Mouse (Mus musculus): ENCODE measurements around the gene Hspb7.

The Hspb7 gene

DNA sequence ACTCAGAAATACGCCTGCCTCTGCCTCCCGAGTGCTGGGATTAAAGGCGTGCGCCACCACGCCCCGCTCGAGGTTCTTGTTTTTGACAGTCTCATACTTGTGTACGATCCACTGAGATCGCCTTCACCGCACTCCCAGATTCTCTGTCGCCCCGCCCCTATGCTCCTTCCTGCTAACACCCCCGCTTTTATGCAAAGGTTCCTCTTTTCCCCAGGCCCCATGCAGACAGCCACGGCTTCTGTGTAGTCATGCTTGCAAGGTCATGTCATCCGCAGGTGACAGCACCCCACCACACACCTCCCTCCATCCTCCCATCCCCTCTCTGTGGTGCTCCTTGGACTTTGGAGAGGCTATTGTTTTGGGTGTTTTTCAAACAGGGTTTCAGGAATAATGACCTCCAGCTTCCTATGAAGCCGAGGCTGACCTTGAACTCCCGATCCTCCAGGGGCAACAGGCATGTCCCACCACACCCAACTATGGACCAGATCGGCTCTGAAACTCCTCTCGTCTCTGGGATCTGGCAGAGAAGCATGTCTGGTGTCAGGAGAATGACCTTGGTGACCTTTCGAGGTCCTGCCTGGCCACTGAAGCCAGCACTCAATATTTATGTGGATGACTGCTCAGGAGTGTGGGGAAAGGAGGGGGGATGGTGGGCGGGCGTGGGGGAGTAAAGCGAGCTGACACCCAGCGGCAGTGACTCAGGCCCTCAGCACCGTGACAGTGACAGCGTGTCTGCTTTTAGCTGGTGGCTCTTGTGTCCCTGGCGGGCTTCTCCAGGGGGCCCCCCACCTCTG is 984 bp upstream of the Hspb7 start:
- DNase-seq (ENCODE audit: inconsistent age in 2 of 2, low spot score in 1 of 2), result peak in 1 of 2 experiments; percentile 70

DNA sequence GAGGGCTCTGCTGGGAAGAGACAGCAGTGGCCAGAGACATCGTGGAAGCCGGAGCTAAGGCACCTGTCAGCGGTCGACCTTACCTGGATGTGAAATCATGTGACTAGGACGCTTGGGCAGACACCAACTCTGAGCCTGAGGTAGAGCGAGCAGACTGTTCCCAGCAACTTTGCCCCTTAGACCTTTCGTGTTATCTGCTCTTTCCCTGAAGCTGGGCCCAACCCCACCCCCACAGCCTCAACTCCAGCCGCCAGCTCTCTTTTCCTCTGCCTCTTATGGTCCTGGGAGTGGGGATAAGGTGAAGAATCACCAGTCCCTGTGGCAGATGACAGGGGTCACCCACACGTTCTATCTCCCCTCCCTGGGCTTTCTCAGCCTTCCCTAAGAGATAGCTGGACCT is 307 bp downstream of the Hspb7 start:
- no peak for DNase-seq (ENCODE audit: inconsistent age in 2 of 2, low spot score in 1 of 2)

DNA sequence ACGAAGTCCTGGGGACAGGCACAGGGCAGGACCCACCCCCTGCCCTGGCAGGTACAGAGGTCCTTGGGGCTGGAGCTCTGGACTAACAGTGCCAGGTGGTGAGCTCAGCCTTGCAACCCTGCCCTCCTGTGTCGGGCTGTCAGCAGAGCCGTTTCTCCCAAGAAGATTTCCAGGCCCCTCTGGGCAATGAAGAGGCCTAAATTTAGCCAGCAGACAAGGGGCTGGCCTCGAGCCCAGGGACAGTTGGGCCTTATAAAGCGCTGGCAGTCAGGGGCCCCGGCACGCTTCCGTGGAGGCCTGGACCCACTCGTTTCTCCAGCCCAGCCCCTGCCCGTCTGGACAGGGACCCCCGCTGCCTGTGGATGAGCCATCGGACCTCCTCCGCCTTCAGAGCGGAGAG is 844 bp downstream of the Hspb7 start:
- peak in 1 of 2 experiments; percentile 62 for DNase-seq (ENCODE audit: inconsistent age in 2 of 2, low spot score in 1 of 2)

DNA sequence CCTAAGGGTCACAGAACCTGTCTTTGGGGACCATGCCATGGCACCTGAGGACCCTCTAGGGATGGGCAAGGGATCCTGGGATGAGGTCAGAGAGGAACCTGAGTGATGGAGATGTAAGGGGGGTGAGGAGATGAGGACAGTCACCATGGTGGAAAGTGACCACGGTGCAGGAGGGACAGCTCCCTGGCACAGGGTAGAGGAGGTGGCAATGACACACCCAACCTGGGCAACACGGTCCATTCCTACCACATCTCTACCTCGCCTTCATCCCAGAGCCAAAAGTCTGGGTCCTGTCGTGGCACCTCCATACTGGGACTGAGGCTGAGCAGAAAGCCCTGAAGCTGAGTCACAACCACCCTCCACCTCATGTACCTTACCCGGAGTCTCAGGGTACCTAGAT is 2.3 kb downstream of the Hspb7 start:
- no peak for DNase-seq (ENCODE audit: inconsistent age in 2 of 2, low spot score in 1 of 2)

DNA sequence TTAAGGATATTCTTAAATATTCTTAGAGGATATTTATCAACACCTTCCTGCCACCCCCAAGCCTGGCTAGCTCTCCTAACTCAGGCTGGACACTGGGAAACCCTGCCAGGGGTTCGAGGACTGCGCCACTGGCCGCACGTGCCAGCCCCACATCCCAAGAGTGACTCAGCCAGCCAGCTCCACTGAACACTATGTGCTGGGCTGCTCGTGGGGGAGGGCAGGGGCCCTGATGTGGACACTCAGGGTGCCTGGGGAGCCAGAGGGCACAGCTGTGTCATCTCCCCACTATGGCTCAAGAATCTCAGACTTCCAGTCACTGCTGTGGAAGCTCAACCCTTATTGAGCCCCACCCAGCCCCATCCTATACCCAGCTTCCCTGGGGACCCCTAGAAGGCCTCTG is 2.7 kb downstream of the Hspb7 start:
- DNase-seq (ENCODE audit: inconsistent age in 2 of 2, low spot score in 1 of 2), result peak in 1 of 2 experiments; percentile 71

DNA sequence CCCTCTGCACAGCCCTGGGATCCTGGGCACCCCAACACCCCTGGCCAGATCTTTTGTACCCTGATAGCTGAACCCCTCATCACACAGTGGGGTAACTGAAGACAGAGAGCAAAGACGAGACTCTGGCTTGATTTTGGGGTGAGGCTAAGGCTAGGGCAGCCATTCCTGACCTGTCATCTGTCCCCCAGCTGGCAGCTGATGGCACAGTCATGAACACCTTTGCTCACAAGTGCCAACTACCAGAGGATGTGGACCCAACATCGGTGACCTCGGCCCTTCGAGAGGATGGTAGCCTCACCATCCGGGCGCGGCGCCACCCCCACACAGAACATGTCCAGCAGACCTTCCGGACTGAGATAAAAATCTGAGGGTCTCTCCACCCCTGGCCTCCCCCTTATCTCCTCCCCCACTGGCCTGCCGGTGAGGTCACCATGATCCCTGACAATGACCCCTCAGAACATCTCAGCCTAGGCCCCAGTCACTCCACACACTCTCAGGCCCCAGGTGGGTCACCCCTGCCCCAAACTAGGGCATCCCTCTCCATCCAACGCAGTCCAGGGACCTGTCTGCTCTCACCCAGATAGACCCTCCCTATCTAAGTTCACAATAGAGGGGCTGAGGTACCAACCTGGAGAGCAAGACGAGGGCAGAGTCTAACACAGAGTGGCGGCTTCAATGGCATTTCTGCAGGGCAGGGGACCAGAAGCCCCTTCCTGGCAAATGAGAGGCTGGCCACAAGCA is 3.3 kb downstream of the Hspb7 start:
- no peak for DNase-seq (ENCODE audit: inconsistent age in 2 of 2, low spot score in 1 of 2)

DNA sequence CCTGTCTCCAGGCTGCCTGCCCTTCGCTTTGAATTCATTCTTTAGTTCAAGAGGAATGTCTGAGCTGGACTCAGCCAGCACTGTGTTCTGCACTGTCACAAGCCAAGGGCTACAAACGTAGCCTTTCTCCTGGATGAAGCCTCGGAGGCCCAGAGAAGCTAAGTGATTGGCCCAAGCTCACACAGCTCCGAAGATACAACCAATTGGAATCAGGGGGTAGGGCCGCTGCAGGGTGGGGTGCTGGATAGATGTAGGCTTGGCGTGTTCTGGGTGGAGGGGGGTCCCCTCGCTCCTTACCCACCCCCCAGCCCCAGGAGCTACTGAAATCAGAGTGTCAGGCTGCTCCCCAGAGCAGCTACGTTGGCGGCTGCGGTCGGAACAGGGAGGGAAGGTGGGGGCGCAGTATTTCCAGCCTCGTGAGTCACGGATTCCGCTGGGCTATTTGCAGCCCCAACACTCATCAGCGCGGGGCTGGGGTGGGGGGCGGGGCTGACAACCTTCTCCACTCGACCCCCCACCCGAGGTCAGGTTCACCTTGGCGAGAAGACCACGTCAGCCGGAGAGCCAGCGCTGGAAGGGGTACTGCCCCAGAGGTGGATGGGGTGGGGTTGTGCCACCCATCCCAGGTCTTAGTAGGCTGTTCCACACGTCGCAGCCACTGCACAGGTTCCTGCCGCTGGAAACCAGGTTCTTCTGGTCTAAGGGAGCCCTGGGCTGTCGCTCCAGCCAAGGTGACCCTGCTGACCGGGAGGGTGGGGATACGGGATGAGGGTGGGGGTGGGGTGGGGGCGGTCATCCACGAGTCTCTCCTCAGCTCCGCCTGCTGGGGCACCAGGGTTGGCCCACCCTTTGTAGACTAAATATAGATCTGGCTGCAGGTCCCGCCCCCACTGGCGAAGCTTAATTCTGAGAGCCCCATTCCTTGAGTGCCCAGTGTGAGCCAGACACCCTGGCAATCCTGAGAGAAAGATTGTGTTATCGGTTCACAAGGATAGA is 5.2 kb downstream of the Hspb7 start:
- DNase-seq (ENCODE audit: inconsistent age in 2 of 2, low spot score in 1 of 2), result peak; percentile 60 to 68

DNA sequence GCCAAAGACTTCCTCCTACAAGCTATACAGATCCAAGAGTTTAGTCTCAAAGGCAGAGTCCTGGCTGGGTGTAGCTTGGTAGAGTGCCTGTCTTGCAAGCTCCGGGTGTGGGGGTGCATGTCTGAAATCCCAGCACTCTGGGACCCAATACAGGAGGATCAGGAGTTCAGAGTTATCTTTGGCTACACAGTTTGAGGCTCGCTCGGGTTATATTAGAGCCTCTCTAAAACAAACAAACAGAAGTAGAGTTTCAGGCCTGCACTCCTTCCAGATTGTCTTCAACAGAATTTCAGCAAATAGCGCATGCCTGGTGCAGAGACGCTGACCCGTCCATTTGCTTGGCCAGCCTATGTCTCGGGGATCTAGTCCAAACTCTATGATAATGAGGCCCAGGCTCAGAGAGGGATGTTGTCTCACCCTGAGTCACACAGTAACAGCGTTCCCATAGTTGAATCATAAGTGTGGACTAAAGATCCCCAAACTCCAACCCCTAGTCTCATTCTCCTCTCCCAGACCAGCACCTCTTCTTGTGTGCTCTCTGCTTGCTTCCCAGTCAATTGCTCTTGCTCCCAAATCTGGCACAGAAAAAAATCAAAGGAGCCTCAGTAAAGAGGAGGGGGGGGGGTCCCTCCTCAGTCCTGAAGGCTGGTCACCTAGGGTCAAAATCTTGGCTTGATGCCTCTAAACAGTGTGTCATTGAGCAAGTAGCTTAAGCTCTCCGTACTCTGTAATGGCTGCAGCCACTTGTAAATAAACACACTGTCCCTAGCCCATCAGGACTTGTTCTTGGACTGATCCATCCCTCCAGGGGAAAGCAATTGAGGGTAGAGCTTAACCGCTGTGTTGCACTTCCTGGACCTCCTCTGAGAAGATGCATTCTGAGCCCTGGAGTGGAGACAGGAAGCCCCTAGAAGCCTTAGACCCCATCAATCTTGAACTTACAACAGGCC is 6.5 kb downstream of the Hspb7 start:
- DNase-seq (ENCODE audit: inconsistent age in 2 of 2, low spot score in 1 of 2), result no peak

DNA sequence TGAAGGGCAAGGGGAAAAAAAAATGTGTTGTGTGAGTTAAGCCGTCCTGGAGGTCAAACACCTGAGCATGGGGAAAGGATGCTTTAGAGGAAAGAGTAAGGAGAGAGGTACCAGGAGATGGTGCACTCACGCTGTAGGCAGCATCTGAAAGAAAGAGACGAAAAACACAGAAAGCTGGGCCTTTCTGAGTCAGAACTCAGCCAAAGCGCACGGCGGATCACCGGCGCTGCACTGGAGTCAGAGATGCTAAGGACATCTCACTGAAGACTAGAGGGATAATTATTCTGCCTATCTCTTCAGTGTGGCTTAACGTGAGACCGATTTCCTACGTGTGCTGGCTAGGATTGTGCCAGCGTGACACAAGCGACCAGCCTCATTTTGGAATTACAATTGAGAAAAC is 7.3 kb downstream of the Hspb7 start:
- DNase-seq (ENCODE audit: inconsistent age in 2 of 2, low spot score in 1 of 2), result no peak

DNA sequence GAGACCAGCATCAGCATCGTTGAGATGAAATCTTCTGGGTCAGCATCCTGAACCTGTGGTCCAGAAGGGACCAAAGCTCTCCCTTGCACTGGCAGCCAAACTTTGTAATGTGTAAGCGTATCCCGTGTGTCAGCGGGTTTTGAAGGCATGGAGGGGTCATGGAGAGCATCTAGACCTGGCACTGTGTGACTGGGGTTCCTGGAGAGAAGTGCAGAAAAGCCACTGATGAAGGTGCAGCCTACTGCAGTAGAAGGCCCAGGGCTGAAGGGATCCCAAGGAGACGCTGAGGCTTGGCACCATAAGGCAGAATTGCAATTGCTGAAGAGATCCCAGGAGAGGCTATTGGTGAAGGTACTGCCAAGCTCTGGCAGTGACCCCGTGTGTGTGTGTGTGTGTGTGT is 8.8 kb downstream of the Hspb7 start:
- DNase-seq (ENCODE audit: inconsistent age in 2 of 2, low spot score in 1 of 2), result peak in 1 of 2 experiments; percentile 43

DNA sequence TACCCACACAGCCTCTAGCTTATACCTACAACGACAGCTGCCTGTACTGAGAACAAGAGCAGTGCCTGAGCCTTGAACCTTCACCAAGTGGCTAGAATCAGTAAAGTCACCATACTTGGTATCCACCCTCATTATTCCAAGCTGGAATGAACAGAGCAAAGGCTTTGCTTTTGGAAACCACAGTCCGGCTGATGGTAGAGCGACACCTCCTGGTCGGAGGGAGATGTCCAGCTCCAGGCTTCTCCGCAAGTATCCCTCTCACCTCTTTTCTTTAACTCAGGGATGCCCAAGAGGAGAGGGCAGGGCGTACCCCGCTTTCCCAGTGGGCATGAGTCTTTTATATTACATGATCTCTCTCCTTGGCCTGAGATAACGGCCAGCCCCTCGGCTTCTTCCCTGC is 9.3 kb downstream of the Hspb7 start:
- peak; percentile 59 to 73 for DNase-seq (ENCODE audit: inconsistent age in 2 of 2, low spot score in 1 of 2)

DNA sequence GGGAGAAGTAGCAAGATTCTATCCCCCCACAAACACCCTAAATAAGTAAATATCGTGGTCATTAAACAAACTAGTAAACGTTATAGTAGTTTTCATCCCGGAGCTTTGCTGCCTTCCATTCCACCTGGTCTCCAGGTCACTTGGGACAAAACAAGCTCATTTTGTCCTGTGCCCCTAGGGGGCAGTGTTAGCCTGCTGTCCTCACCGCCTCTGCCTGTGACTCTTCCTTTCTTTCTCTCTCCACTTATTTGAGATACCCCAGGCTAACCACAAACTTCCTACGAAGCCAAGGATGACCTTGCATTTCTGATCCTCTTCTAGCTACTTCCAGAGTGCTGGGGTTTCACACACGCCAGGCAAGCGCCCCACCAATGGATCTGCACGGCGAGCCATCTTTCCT is 10.4 kb downstream of the Hspb7 start:
- peak; percentile 80 to 91 for DNase-seq (ENCODE audit: inconsistent age in 2 of 2, low spot score in 1 of 2)

DNA sequence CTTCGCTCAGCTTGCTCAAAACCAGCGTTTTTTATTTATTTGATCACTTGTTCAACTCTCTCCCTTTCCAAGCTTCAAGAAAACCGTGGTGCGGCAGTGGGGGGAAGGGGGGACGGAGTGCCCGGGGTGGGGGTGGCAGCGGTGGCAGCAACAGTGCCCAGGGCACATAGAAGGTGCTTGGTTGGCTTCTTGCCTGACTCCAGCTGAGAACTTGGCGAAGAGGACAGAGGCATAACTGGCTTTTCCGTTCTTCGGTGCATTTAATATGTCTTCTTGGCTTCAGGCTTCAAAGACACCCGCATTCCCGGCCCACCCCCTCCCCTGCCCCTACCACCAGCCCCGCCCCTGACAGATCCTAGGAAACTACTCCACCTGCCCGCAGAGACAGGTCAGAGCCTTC is 12.1 kb downstream of the Hspb7 start:
- DNase-seq (ENCODE audit: inconsistent age in 2 of 2, low spot score in 1 of 2), result peak in 1 of 2 experiments; percentile 66

DNA sequence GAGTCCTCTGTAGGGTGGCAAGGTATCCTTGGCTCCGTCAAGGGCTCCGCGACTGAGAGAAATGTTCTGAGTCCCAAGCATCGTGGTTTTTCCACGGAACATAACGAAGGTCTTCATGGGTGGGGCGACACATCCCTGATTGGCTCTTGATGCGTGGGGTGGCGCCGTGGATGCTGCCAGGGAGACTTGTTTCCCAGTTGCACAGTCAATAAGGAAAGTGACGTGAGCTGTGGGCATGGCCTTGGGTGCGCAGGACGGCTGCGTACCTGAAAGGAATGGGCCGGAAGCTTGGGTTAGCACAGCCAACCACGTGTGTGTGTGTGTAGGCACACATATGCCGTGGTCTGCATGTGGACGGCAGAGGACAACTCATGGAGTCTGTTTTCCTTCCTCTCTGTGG is 12.6 kb downstream of the Hspb7 start:
- DNase-seq (ENCODE audit: inconsistent age in 2 of 2, low spot score in 1 of 2), result no peak

DNA sequence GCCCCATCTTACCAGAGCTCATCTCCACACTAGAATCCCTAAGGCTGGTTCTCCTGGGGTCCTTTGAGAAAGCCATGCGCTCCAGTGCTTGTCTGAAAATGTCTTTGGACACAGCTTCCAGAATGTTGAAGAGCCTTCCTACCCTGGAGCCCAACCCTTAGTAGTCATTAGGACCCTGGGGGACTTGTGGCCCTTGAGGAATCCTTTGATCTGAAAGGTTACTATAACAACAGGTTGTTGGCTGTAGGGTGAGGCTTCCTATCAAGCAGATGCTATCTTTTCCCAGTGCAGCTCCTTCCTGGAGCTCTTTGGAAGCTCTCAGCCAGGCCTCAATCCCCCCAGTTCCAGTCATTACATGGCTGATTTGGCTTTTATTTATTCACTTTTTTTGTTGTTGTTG is 15.4 kb downstream of the Hspb7 start, which contains the start of gene Srarp:
Gene Srarp, minus strand, starts transcription at position 132 of the 400 bp plus-strand sequence.
- no peak for DNase-seq (ENCODE audit: inconsistent age in 2 of 2, low spot score in 1 of 2)

DNA sequence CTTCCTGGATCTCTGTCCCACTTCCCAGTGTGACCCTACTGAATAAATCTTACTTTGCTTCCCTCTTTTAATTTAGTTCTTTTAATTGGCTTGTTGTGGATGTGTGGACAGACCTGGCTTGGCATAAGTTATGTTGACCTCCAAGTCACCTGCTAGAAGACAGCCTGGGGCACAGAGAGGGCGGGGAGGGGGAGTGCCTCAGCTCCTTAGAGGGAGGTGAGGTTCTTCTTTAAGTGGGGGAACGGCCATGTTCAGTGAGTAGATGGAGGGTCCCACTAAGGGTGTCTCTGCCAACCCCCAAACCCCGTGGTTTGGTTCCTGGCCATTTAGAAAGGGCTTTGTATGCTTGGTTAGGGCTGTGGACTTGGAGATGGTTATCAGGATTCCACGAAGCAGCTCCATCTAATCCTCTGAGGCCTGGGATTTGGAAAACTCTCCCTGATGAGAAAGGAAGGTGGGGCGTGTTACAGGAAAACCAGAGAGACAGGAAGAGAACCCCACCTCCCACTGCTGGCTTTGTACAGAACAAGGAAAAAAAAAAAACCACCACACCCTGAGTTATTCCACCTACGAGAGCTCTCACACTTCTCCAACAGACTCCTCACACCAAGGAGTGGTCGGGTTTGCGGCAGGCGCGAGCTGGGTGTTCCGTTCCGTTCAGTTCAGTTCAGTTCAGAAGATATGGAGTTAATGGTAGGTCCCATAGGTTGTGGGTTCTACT is 18.7 kb downstream of the Hspb7 start:
- DNase-seq (ENCODE audit: inconsistent age in 2 of 2, low spot score in 1 of 2), result peak in 1 of 2 experiments; percentile 41

DNA sequence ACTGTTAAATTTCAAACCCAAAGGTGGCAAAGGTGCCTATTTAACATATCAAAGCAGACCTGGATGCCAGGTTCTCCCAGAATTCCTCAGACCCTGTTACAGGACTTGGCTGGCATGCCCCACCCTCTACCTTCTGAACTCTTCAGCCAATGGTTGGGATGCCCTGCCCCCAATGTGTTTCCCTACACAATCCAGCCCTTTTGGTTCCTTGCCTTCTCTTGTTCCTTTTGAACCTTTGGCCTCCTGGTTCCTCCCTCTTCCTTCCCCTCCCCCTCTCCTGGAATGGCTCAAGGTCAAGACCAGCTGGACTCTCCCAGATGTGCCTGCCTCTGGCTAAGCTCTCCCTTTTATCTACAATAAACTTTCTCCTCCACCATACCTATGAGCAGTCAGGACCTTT is 20.3 kb downstream of the Hspb7 start:
- DNase-seq (ENCODE audit: inconsistent age in 2 of 2, low spot score in 1 of 2), result no peak

DNA sequence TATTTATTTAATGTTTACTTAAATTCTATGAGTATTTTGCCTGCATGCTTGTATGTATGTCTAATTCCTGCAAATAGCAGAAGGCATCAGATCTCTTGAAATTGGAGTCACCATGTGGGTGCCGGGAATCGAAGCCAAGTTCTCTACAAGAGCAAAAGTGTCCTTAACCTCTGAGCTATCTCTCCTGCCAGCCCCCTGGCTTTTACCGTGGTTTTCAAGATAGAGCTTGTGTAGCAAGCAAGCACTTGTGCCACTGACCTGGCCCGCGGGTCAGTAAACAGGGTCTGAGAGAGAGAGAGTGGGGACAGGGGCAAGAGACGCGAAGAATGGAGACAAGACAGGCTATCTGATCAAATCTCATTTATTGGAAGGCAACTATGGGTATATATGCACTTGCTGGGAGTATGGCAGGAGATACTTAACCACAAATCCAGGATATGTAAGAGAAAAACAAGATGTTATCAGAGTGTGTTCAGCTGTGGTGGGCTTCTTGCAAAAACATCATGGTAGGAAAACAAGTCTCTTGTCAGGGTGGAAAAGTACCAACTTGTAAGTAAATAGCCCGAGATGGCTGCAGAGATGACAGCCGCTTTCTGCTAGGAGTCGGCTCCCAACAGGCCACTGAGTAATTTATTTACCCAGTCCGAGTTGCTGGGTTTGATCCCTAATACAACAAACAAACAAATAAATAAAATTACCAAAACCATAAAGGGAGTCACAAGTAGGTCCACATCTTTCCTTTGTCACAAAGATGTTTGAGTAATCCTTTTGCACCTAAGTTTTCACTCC is 23.3 kb downstream of the Hspb7 start:
- no peak for DNase-seq (ENCODE audit: inconsistent age in 2 of 2, low spot score in 1 of 2)

Measured in adrenal gland, adult (tissue).